Comparison of ENCODE assay signal across 17 mouse cellular contexts in genomic region chr3:116389500-116390470, GRCm38 (mm10). TPM values are rescaled to one million over a fixed set of nuclear protein-coding genes. Genes with fewer than 3 reads are reported as not detected.
DNase-seq lines count a peak whose midpoint lies in the region; ATAC-seq and TF ChIP-seq lines count a peak whose summit lies in the region.
"Had no signal": no experiment of that assay in that cellular context is flagged by ENCODE, and none has a peak within 500 bp of the region (broad histone marks: within the 10 kb centered on the region; RNA-seq: fewer than 3 reads in every experiment).

No protein-coding gene starts in this region.

- H3K36me3 ChIP-seq in heart, embryonic 10.5 days, result peaks cover 13% of the 10 kb centered on the region; the same call in 1 of the 2 replicates
- peaks cover 0 to 41% of the 10 kb centered on the region in 2 experiments; a peak in 2 of 4 replicates for H3K36me3 ChIP-seq in MEL (ENCODE audit: control insufficient read depth in 1 of 2, insufficient read depth in 2 of 2, low read length in 2 of 2)
- peaks cover 24% of the 10 kb centered on the region for H3K36me3 ChIP-seq in erythroblast, embryonic 14.5 days (ENCODE audit: control insufficient read depth)
- no peaks in the 10 kb centered on the region for H3K36me3 ChIP-seq in liver, embryonic 16.5 days (ENCODE audit: control insufficient read depth, insufficient read depth)
- H3K36me3 ChIP-seq in kidney, embryonic 16.5 days (ENCODE audit: insufficient read depth, low read length), result 0 out of 2 replicates have a peak, but pooled peaks cover 5% of the 10 kb centered on the region
- H3K36me3 ChIP-seq: neural tube, embryonic 15.5 days had no signal

- peak overlapping the region; percentile 70 for H3K4me2 ChIP-seq in liver, embryonic 16.5 days (ENCODE audit: low read depth, low read length)
- no peak overlapping the region for H3K4me2 ChIP-seq in kidney, embryonic 16.5 days (replicated peaks; ENCODE audit: low read depth, low read length)
- H3K4me2 ChIP-seq: neural tube, embryonic 15.5 days had no signal

- H3K79me2 ChIP-seq in MEL (ENCODE audit: control insufficient read depth, insufficient read depth, low read length, poor library complexity), result no peaks in the 10 kb centered on the region

- peak overlapping the region; percentile 62; the same call in 1 of the 2 replicates for H3K27ac ChIP-seq in heart, embryonic 10.5 days
- peak overlapping the region; percentile 83 for H3K27ac ChIP-seq in MEL (ENCODE audit: control insufficient read depth, low read depth, low read length)
- peak overlapping the region; percentile 96 for H3K27ac ChIP-seq in liver, embryonic 16.5 days (ENCODE audit: low read length)
- H3K27ac ChIP-seq in kidney, embryonic 16.5 days (ENCODE audit: low read length), result no peak overlapping the region
- H3K27ac ChIP-seq: midbrain, embryonic 10.5 days; neural tube, embryonic 15.5 days had no signal

- peak overlapping the region; percentile 56 for H3K9ac ChIP-seq in MEL (ENCODE audit: control insufficient read depth, low read depth, low read length, poor library complexity, severe bottlenecking)
- peak overlapping the region; percentile 69 for H3K9ac ChIP-seq in liver, embryonic 16.5 days (ENCODE audit: low read depth, low read length)
- H3K9ac ChIP-seq in kidney, embryonic 16.5 days (replicated peaks; ENCODE audit: low read length), result no peak overlapping the region
- H3K9ac ChIP-seq: neural tube, embryonic 15.5 days had no signal

- intact Hi-C loops in heart, postnatal 14 days (cut with DNase I), result no loop called here

- TF ChIP-seq RAD21 in MEL (IDR thresholded peaks at IDR 0.05; ENCODE audit: low read depth, low read length), result no peak

- whole genome bisulfite sequencing in heart, embryonic 10.5 days, result 81% methylated on average over 14 of the region's 14 CpGs
- WGBS in liver, embryonic 16.5 days (ENCODE audit: insufficient replicate concordance), result 46% methylated on average over 14 of the region's 14 CpGs
- WGBS in kidney, embryonic 16.5 days, result 85% methylated on average over 14 of the region's 14 CpGs

- H3K4me1 ChIP-seq in heart, embryonic 10.5 days, result peaks cover 41% of the 10 kb centered on the region
- peaks cover 27 to 29% of the 10 kb centered on the region in 2 experiments for H3K4me1 ChIP-seq in MEL (ENCODE audit: control insufficient read depth in 1 of 2, insufficient read depth in 2 of 2, low read length in 2 of 2)
- H3K4me1 ChIP-seq in erythroblast, embryonic 14.5 days (ENCODE audit: control insufficient read depth), result peaks cover 72% of the 10 kb centered on the region
- peaks cover 49% of the 10 kb centered on the region for H3K4me1 ChIP-seq in liver, embryonic 16.5 days (ENCODE audit: control insufficient read depth, low read depth, low read length)
- peaks cover 30% of the 10 kb centered on the region for H3K4me1 ChIP-seq in kidney, embryonic 16.5 days (ENCODE audit: insufficient read depth, low read length)
- H3K4me1 ChIP-seq: midbrain, embryonic 10.5 days had no signal

- H3K9me3 ChIP-seq in heart, embryonic 10.5 days, result no peaks in the 10 kb centered on the region
- H3K9me3 ChIP-seq in MEL (replicated peaks; ENCODE audit: insufficient read depth, low read length), result no peaks in the 10 kb centered on the region
- no peaks in the 10 kb centered on the region for H3K9me3 ChIP-seq in erythroblast, embryonic 14.5 days (ENCODE audit: control insufficient read depth, low read length)
- no peaks in the 10 kb centered on the region for H3K9me3 ChIP-seq in liver, embryonic 16.5 days (replicated peaks; ENCODE audit: control insufficient read depth, low read length)
- H3K9me3 ChIP-seq in kidney, embryonic 16.5 days (ENCODE audit: low read length), result no peaks in the 10 kb centered on the region
- H3K9me3 ChIP-seq: midbrain, embryonic 10.5 days; neural tube, embryonic 15.5 days had no signal

- no peak for TF ChIP-seq POLR2A in MEL (IDR thresholded peaks at IDR 0.05; ENCODE audit: control insufficient read depth in 1 of 2, insufficient read depth in 1 of 2, low read depth in 1 of 2, low read length in 2 of 2, poor library complexity in 1 of 2)

- DNase-seq in heart, embryonic 10.5 days (ENCODE audit: low spot score), result no peak
- DNase-seq in heart, postnatal 14 days, result no peak
- peak; percentile 58 for DNase-seq in MEL (ENCODE audit: low read depth, low spot score)
- DNase-seq in left cerebral cortex, adult 11 months (ENCODE audit: low spot score), result no peak
- DNase-seq in ovary, postnatal 10 days (ENCODE audit: low spot score), result no peak
- DNase-seq: cerebellum, postnatal 36 days; gastrocnemius, postnatal 10 days; lung, adult 2 months; right cerebral cortex, adult 18-20 months; thymus, postnatal 14 days had no signal

- no peak for TF ChIP-seq CTCF in MEL (IDR thresholded peaks at IDR 0.05 in 2 of 3, conservative IDR thresholded peaks at IDR 0.05 in 1 of 3; ENCODE audit: control insufficient read depth in 1 of 3, insufficient read depth in 1 of 3, low read depth in 2 of 3, low read length in 3 of 3, poor library complexity in 1 of 3, severe bottlenecking in 1 of 3)

- peak; percentile 33 for ATAC-seq in liver, embryonic 16.5 days (ENCODE audit: low read depth)
- ATAC-seq in kidney, embryonic 16.5 days (ENCODE audit: low FRiP score, low TSS enrichment), result no peak
- ATAC-seq: forebrain, embryonic 16.5 days; hindbrain, embryonic 16.5 days had no signal

- H3K4me3 ChIP-seq in heart, embryonic 10.5 days, result no peak overlapping the region
- peak overlapping the region; percentile 53 to 57 for H3K4me3 ChIP-seq in MEL (ENCODE audit: control insufficient read depth in 1 of 2, insufficient read depth in 1 of 2, low read depth in 2 of 2, low read length in 2 of 2)
- peak overlapping the region; percentile 50 for H3K4me3 ChIP-seq in erythroblast, embryonic 14.5 days (replicated peaks)
- H3K4me3 ChIP-seq in liver, embryonic 16.5 days (ENCODE audit: low read depth, low read length), result peak overlapping the region; percentile 45
- H3K4me3 ChIP-seq in kidney, embryonic 16.5 days (ENCODE audit: low read length), result no peak overlapping the region
- H3K4me3 ChIP-seq: midbrain, embryonic 10.5 days; neural tube, embryonic 15.5 days had no signal

- TF ChIP-seq EP300 in MEL (IDR thresholded peaks at IDR 0.05; ENCODE audit: low read depth in 1 of 2, low read length in 2 of 2), result no peak; a peak in 1 of 4 replicates

- H3K27me3 ChIP-seq in heart, embryonic 10.5 days (ENCODE audit: insufficient read depth, poor library complexity, severe bottlenecking), result no peaks in the 10 kb centered on the region
- no peaks in the 10 kb centered on the region for H3K27me3 ChIP-seq in MEL (ENCODE audit: control insufficient read depth in 1 of 2, insufficient read depth in 2 of 2, low read length in 2 of 2)
- no peaks in the 10 kb centered on the region for H3K27me3 ChIP-seq in erythroblast, embryonic 14.5 days (ENCODE audit: control insufficient read depth)
- no peaks in the 10 kb centered on the region for H3K27me3 ChIP-seq in liver, embryonic 16.5 days (ENCODE audit: control insufficient read depth, insufficient read depth, low read depth, low read length)
- no peaks in the 10 kb centered on the region for H3K27me3 ChIP-seq in kidney, embryonic 16.5 days (ENCODE audit: insufficient read depth, low read length)
- H3K27me3 ChIP-seq: neural tube, embryonic 15.5 days had no signal

TF ChIP-seq in MEL, 35 proteins besides CTCF, POLR2A, EP300 and RAD21:
- no peak for TF ChIP-seq MXI1 (IDR thresholded peaks at IDR 0.05; ENCODE audit: low read depth, low read length)
- TF ChIP-seq JUND (IDR thresholded peaks at IDR 0.05; ENCODE audit: low read depth, low read length), result peak; percentile 99
- TF ChIP-seq ZNF384 (IDR thresholded peaks at IDR 0.05; ENCODE audit: low read depth, low read length), result no peak
- no peak for TF ChIP-seq BHLHE40 (IDR thresholded peaks at IDR 0.05; ENCODE audit: borderline replicate concordance, low read depth, low read length)
- peak; percentile 55 for TF ChIP-seq RCOR1 (IDR thresholded peaks at IDR 0.05; ENCODE audit: low read depth, low read length)
- peak; percentile 46; the same call in 1 of the 2 replicates for TF ChIP-seq GATA1 (IDR thresholded peaks at IDR 0.05; ENCODE audit: low read depth, low read length)
- TF ChIP-seq HCFC1 (IDR thresholded peaks at IDR 0.05; ENCODE audit: low read depth, low read length), result no peak
- TF ChIP-seq ELF1 (IDR thresholded peaks at IDR 0.05; ENCODE audit: low read depth, low read length), result no peak
- TF ChIP-seq TAL1 (IDR thresholded peaks at IDR 0.05; ENCODE audit: low read length), result peak; percentile 40
- no peak for TF ChIP-seq NRF1 (IDR thresholded peaks at IDR 0.05; ENCODE audit: insufficient read depth, low read depth, low read length, poor library complexity, severe bottlenecking)
- no peak for TF ChIP-seq POLR2AphosphoS2 (IDR thresholded peaks at IDR 0.05; ENCODE audit: low read length)
- TF ChIP-seq CHD2 (IDR thresholded peaks at IDR 0.05; ENCODE audit: low read length), result no peak
- no peak for TF ChIP-seq E2F4 (IDR thresholded peaks at IDR 0.05; ENCODE audit: borderline replicate concordance, low read depth, low read length)
- TF ChIP-seq SMC3 (IDR thresholded peaks at IDR 0.05; ENCODE audit: low read depth, low read length), result no peak
- TF ChIP-seq SIN3A (IDR thresholded peaks at IDR 0.05; ENCODE audit: low read length), result no peak; the same call in 1 of the 2 replicates
- no peak for TF ChIP-seq MEF2A (IDR thresholded peaks at IDR 0.05; ENCODE audit: extremely low read depth, insufficient replicate concordance, low read depth, low read length, poor library complexity, severe bottlenecking)
- no peak for TF ChIP-seq KAT2A (conservative IDR thresholded peaks at IDR 0.05; ENCODE audit: low read depth, low read length)
- TF ChIP-seq CHD1 (IDR thresholded peaks at IDR 0.05; ENCODE audit: low read depth, low read length), result no peak

RNA-seq across cellular contexts. Expression of gene Cdc14a, which starts 34.0 kb away (rescaled TPM):
- 7.4 and 8.6 TPM in 2 replicates for polyA plus RNA-seq in heart, embryonic 10.5 days (2016; fragmentation: Nextera tagmentation; extraction: Ambion mirVana)
- total RNA-seq in heart, postnatal 14 days (2021), result 1 to 10 TPM; 3.8 to 4.7 TPM
- total RNA-seq in MEL (2012; rRNA removed), result 2.6 and 2.7 TPM in 2 replicates
- polyA plus RNA-seq in MEL (2012; ENCODE audit: insufficient read depth in 1 of 2, insufficient read length in 2 of 2, low read depth in 1 of 2, low replicate concordance in 2 of 2, missing spikeins in 1 of 2), result 1 to 10 TPM in 1 of 2 experiments, not detected in 1; 5.9 TPM
- polyA plus RNA-seq in erythroblast, embryonic 14.5 days (2012), result 0.10 and 0.25 TPM in 2 replicates
- polyA plus RNA-seq in liver, embryonic 16.5 days (2015; fragmentation: Nextera tagmentation; extraction: Ambion mirVana), result 2.0 TPM in 2 replicates
- polyA plus RNA-seq in kidney, embryonic 16.5 days (2015; fragmentation: Nextera tagmentation; extraction: Ambion mirVana), result 13.9 and 14.3 TPM in 2 replicates

Comparison
In these comparisons a context has a peak if more than half of its experiments do, and no peak if none do; other contexts are left out.
1. H3K4me3 ChIP-seq: peak in MEL (2 of 2), erythroblast, embryonic 14.5 days (single experiment) and liver, embryonic 16.5 days (single experiment); none in heart, embryonic 10.5 days (single experiment) and kidney, embryonic 16.5 days (single experiment).